Mouse (Mus musculus): Measurements from ENCODE around the gene Bloc1s3. TPM values are rescaled to one million over a fixed set of nuclear protein-coding genes. Genes with fewer than 3 reads are reported as not detected.
A peak's percentile ranks its signal among the peaks of the same experiment; 100 is the strongest.

The Bloc1s3 gene
- polyA plus RNA-seq, 1 experiment = 13.2 TPM

GRCm38 (mm10) chr7:19547344-19547969 lies 39.3 kb upstream of the Bloc1s3 start:
- Histone ChIP-seq H3K27ac (ENCODE audit: control insufficient read depth, insufficient read depth, low read length) (no peak overlapping the region), H3K27me3 (ENCODE audit: control insufficient read depth, insufficient read depth, low read length) (no peaks in the 10 kb centered on the region), H3K4me3 (ENCODE audit: control insufficient read depth, insufficient read depth, low read length) (no peak overlapping the region), H3K4me1 (replicated peaks; ENCODE audit: control insufficient read depth, insufficient read depth, low read length) (peaks cover 46% of the 10 kb centered on the region), H3K36me3 (ENCODE audit: control insufficient read depth, insufficient read depth, low read length) (no peaks in the 10 kb centered on the region)
- DNase-seq = no peak
- 94% methylated on average over 2 of the region's 2 CpGs for WGBS
- TF ChIP-seq POLR2A (IDR thresholded peaks at IDR 0.05; ENCODE audit: control insufficient read depth, extremely low read depth, insufficient read depth, low read length, poor library complexity) (no peak), CTCF (IDR thresholded peaks at IDR 0.05; ENCODE audit: borderline replicate concordance, control insufficient read depth, extremely low read depth, insufficient read depth, low read length, poor library complexity) (no peak)

- 73% methylated on average over 3 of the region's 3 CpGs for WGBS
- H3K36me3 ChIP-seq (ENCODE audit: control insufficient read depth, insufficient read depth, low read length) = no peaks in the 10 kb centered on the region
- no peaks in the 10 kb centered on the region for H3K27me3 ChIP-seq (ENCODE audit: control insufficient read depth, insufficient read depth, low read length)
- peaks cover 50% of the 10 kb centered on the region for H3K4me1 ChIP-seq (replicated peaks; ENCODE audit: control insufficient read depth, insufficient read depth, low read length)
- H3K4me3 ChIP-seq (ENCODE audit: control insufficient read depth, insufficient read depth, low read length) = no peak overlapping the region
- no peak for DNase-seq
- TF ChIP-seq CTCF (IDR thresholded peaks at IDR 0.05; ENCODE audit: borderline replicate concordance, control insufficient read depth, extremely low read depth, insufficient read depth, low read length, poor library complexity) (no peak), POLR2A (IDR thresholded peaks at IDR 0.05; ENCODE audit: control insufficient read depth, extremely low read depth, insufficient read depth, low read length, poor library complexity) (no peak)
- peak overlapping the region; percentile 56; the same call in 1 of the 2 replicates for H3K27ac ChIP-seq (ENCODE audit: control insufficient read depth, insufficient read depth, low read length)
Observed at GRCm38 (mm10) chr7:19546007-19546406, 37.8 kb upstream of the Bloc1s3 start.

- Histone ChIP-seq H3K36me3 (ENCODE audit: control insufficient read depth, insufficient read depth, low read length) (no peaks in the 10 kb centered on the region), H3K4me1 (replicated peaks; ENCODE audit: control insufficient read depth, insufficient read depth, low read length) (peaks cover 43% of the 10 kb centered on the region), H3K27ac (ENCODE audit: control insufficient read depth, insufficient read depth, low read length) (no peak overlapping the region), H3K27me3 (ENCODE audit: control insufficient read depth, insufficient read depth, low read length) (no peaks in the 10 kb centered on the region), H3K4me3 (ENCODE audit: control insufficient read depth, insufficient read depth, low read length) (no peak overlapping the region)
- TF ChIP-seq CTCF (IDR thresholded peaks at IDR 0.05; ENCODE audit: borderline replicate concordance, control insufficient read depth, extremely low read depth, insufficient read depth, low read length, poor library complexity) (peak; percentile 74; the same call in 1 of the 2 replicates), POLR2A (IDR thresholded peaks at IDR 0.05; ENCODE audit: control insufficient read depth, extremely low read depth, insufficient read depth, low read length, poor library complexity) (no peak)
- WGBS = 24% methylated on average over 6 of the region's 6 CpGs
- DNase-seq = peak; percentile 68
Observed at GRCm38 (mm10) chr7:19543584-19543983, 35.4 kb upstream of the Bloc1s3 start.

GRCm38 (mm10) chr7:19542155-19542691 lies 34.1 kb upstream of the Bloc1s3 start:
- no peaks in the 10 kb centered on the region for H3K27me3 ChIP-seq (ENCODE audit: control insufficient read depth, insufficient read depth, low read length)
- TF ChIP-seq POLR2A (IDR thresholded peaks at IDR 0.05; ENCODE audit: control insufficient read depth, extremely low read depth, insufficient read depth, low read length, poor library complexity) (no peak), CTCF (IDR thresholded peaks at IDR 0.05; ENCODE audit: borderline replicate concordance, control insufficient read depth, extremely low read depth, insufficient read depth, low read length, poor library complexity) (no peak)
- no peaks in the 10 kb centered on the region for H3K36me3 ChIP-seq (ENCODE audit: control insufficient read depth, insufficient read depth, low read length)
- H3K4me1 ChIP-seq (replicated peaks; ENCODE audit: control insufficient read depth, insufficient read depth, low read length) = peaks cover 35% of the 10 kb centered on the region
- no peak for DNase-seq
- no peak overlapping the region for H3K27ac ChIP-seq (ENCODE audit: control insufficient read depth, insufficient read depth, low read length)
- 72% methylated on average over 8 of the region's 8 CpGs for WGBS
- H3K4me3 ChIP-seq (ENCODE audit: control insufficient read depth, insufficient read depth, low read length) = no peak overlapping the region

- no peak for DNase-seq
- H3K27ac ChIP-seq (ENCODE audit: control insufficient read depth, insufficient read depth, low read length) = no peak overlapping the region
- H3K4me3 ChIP-seq (ENCODE audit: control insufficient read depth, insufficient read depth, low read length) = no peak overlapping the region
- 91% methylated on average over 7 of the region's 7 CpGs for WGBS
- no peaks in the 10 kb centered on the region for H3K27me3 ChIP-seq (ENCODE audit: control insufficient read depth, insufficient read depth, low read length)
- no peaks in the 10 kb centered on the region for H3K36me3 ChIP-seq (ENCODE audit: control insufficient read depth, insufficient read depth, low read length)
- TF ChIP-seq CTCF (IDR thresholded peaks at IDR 0.05; ENCODE audit: borderline replicate concordance, control insufficient read depth, extremely low read depth, insufficient read depth, low read length, poor library complexity) = no peak
- no peak for TF ChIP-seq POLR2A (IDR thresholded peaks at IDR 0.05; ENCODE audit: control insufficient read depth, extremely low read depth, insufficient read depth, low read length, poor library complexity)
- peaks cover 31% of the 10 kb centered on the region for H3K4me1 ChIP-seq (replicated peaks; ENCODE audit: control insufficient read depth, insufficient read depth, low read length)
Observed at GRCm38 (mm10) chr7:19541681-19542154, 33.6 kb upstream of the Bloc1s3 start.

GRCm38 (mm10) chr7:19540771-19541566 lies 32.8 kb upstream of the Bloc1s3 start:
- no peak overlapping the region for H3K4me3 ChIP-seq (ENCODE audit: control insufficient read depth, insufficient read depth, low read length)
- no peak for TF ChIP-seq CTCF (IDR thresholded peaks at IDR 0.05; ENCODE audit: borderline replicate concordance, control insufficient read depth, extremely low read depth, insufficient read depth, low read length, poor library complexity)
- no peak for TF ChIP-seq POLR2A (IDR thresholded peaks at IDR 0.05; ENCODE audit: control insufficient read depth, extremely low read depth, insufficient read depth, low read length, poor library complexity)
- H3K27ac ChIP-seq (ENCODE audit: control insufficient read depth, insufficient read depth, low read length) = no peak overlapping the region
- no peaks in the 10 kb centered on the region for H3K27me3 ChIP-seq (ENCODE audit: control insufficient read depth, insufficient read depth, low read length)
- 92% methylated on average over 2 of the region's 2 CpGs for WGBS
- DNase-seq = no peak
- peaks cover 26% of the 10 kb centered on the region for H3K4me1 ChIP-seq (replicated peaks; ENCODE audit: control insufficient read depth, insufficient read depth, low read length)
- H3K36me3 ChIP-seq (ENCODE audit: control insufficient read depth, insufficient read depth, low read length) = no peaks in the 10 kb centered on the region
